In the genomic region with DNA sequence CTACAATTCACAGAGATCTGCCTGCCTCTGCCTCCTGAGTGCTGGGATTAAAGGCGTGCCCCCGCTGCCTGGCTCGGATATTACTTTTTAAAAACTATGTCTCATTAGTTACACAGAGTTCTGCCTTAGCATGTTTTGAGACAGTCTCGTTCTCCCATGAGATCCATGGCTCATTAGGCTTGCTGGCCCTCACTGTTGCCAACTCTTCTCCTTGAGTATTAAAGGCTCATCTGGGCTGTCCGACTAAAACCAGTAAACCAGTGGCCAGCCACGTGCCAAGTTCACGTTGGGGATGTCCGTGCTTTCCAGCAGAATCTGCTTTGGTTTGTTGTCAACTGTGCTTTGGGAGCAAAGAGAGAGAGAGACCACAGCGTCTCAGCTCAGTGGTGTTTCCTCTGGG, we compare ENCODE assay signal across 29 mouse cellular contexts. TPM values are rescaled to one million over a fixed set of nuclear protein-coding genes. Genes with fewer than 3 reads are reported as not detected.
DNase-seq lines count a peak whose midpoint lies in the region; ATAC-seq and TF ChIP-seq lines count a peak whose summit lies in the region.
"Had no signal": no experiment of that assay in that cellular context is flagged by ENCODE, and none has a peak within 500 bp of the region (broad histone marks: within the 10 kb centered on the region; RNA-seq: fewer than 3 reads in every experiment).

No protein-coding gene starts in this region.

- H3K27ac ChIP-seq in spleen, adult 2 months (ENCODE audit: insufficient read depth, low read length): 0 out of 2 replicates have a peak overlapping the region, but pooled peaks have one; percentile 18
- H3K27ac ChIP-seq: embryonic facial prominence, embryonic 12.5 days; hindbrain, embryonic 15.5 days; kidney, embryonic 15.5 days; left cerebral cortex, adult 2 months; liver, embryonic 13.5 days; macrophage; midbrain, embryonic 13.5 days had no signal

- 94% methylated on average over 9 of the region's 9 CpGs for WGBS in spleen, adult 2 months

- intact Hi-C loops in heart, postnatal 10 days (cut with DNase I): no loop called here

- peak; percentile 25 to 34 for DNase-seq in cerebellum, postnatal 14 days
- DNase-seq in heart, adult 11 months: peak; percentile 91
- no peak for DNase-seq in heart, postnatal 10 days
- no peak for DNase-seq in spleen, adult 2 months (ENCODE audit: low read depth in 1 of 2, low spot score in 2 of 2)
- no peak for DNase-seq in spleen, postnatal 14 days (ENCODE audit: low spot score in 2 of 2)
- no peak for DNase-seq in heart, adult 8-10 months (ENCODE audit: low spot score)
- DNase-seq: adrenal gland, postnatal 14 days; cerebellum, adult 11-12 months; cerebellum, postnatal 25 days; kidney, adult 18-20 months; kidney, postnatal 25 days; liver, embryonic 13.5 days; lung, adult 18-20 months; right cerebral cortex, postnatal 25 days; spleen, adult 18-20 months; thymus, postnatal 4 days had no signal

- peaks cover 15% of the 10 kb centered on the region; the same call in 1 of the 2 replicates for H3K4me1 ChIP-seq in spleen, adult 2 months (ENCODE audit: control insufficient read depth, insufficient read depth, insufficient read length)
- H3K4me1 ChIP-seq: embryonic facial prominence, embryonic 12.5 days; hindbrain, embryonic 15.5 days; liver, embryonic 13.5 days; midbrain, embryonic 13.5 days had no signal

- peaks cover 18% of the 10 kb centered on the region for H3K36me3 ChIP-seq in spleen, adult 2 months (ENCODE audit: control insufficient read depth, insufficient read depth, low read length)
- H3K36me3 ChIP-seq: embryonic facial prominence, embryonic 12.5 days; hindbrain, embryonic 15.5 days; midbrain, embryonic 13.5 days had no signal

- H3K27me3 ChIP-seq in spleen, adult 2 months (ENCODE audit: control insufficient read depth, insufficient read depth, low read length): no peaks in the 10 kb centered on the region
- H3K27me3 ChIP-seq: embryonic facial prominence, embryonic 12.5 days; heart, embryonic 12.5 days; hindbrain, embryonic 15.5 days; kidney, embryonic 15.5 days; limb, embryonic 15.5 days; liver, embryonic 13.5 days; midbrain, embryonic 13.5 days; Patski had no signal

- H3K4me3 ChIP-seq in spleen, adult 2 months (ENCODE audit: extremely low read depth, insufficient read depth, insufficient read length): no peak overlapping the region
- H3K4me3 ChIP-seq: embryonic facial prominence, embryonic 12.5 days; erythroblast, embryonic 14.5 days; heart, embryonic 12.5 days; hindbrain, embryonic 15.5 days; kidney, embryonic 15.5 days; left cerebral cortex, adult 2 months; limb, embryonic 15.5 days; liver, embryonic 13.5 days; midbrain, embryonic 13.5 days had no signal

- no peak for ATAC-seq in cerebellum, adult (ENCODE audit: insufficient number of reproducible peaks, low FRiP score, low TSS enrichment)
- ATAC-seq: forebrain, embryonic 16.5 days; lung, postnatal 0 days; midbrain, embryonic 13.5 days; Patski had no signal

- no peak for TF ChIP-seq POLR2A in spleen, adult 2 months (IDR thresholded peaks at IDR 0.05; ENCODE audit: low read depth, low read length)

- TF ChIP-seq CTCF in spleen, adult 2 months (IDR thresholded peaks at IDR 0.05; ENCODE audit: extremely low read depth, insufficient read depth, insufficient read length, insufficient replicate concordance): no peak

RNA-seq across cellular contexts. Expression of gene Swap70, which starts 25.0 kb away (rescaled TPM):
- 10 to 100 TPM; 19.8 to 21.5 TPM for total RNA-seq in heart, postnatal 10 days (2021)
- 69.7 and 79.4 TPM in 2 replicates for polyA plus RNA-seq in spleen, adult 2 months (2012; rRNA removed)
- 10 to 100 TPM; 11.0 to 13.4 (median 12.0) TPM for total RNA-seq in heart, adult 8-10 months (2022)

Comparison
In these comparisons a context has a peak if more than half of its experiments do, and no peak if none do; other contexts are left out.
1. DNase-seq: peak in cerebellum, postnatal 14 days (2 of 2) and heart, adult 11 months (single experiment); none in heart, postnatal 10 days (0 of 2), spleen, adult 2 months (0 of 2), spleen, postnatal 14 days (0 of 2) and heart, adult 8-10 months (single experiment).